Mouse (Mus musculus) limb, embryonic 12.5 days (tissue): ENCODE measurements around the gene Dcaf4. TPM values are rescaled to one million over a fixed set of nuclear protein-coding genes. Genes with fewer than 3 reads are reported as not detected.

Source experiments
- ATAC-seq: fragments of 200-750 bp; cut with Nextera tagmentation; 2 replicates; pipeline ENCODE4 v1.8.0; 2017; ENCODE audit warnings: low read depth, moderate TSS enrichment; ENCODE audit not compliant: insufficient number of reproducible peaks, insufficient read depth, low FRiP score, low TSS enrichment
- H3K27ac ChIP-seq: fragments of 300-500 bp; sonication (generic); 2 replicates; pipeline ENCODE4 v1.5.1; 2016; ENCODE audit warnings: mild to moderate bottlenecking, moderate library complexity
- H3K27me3 ChIP-seq: fragments of 300-500 bp; sonication (generic); 2 replicates; pipeline ENCODE4 v1.6.1; 2016; ENCODE audit warnings: mild to moderate bottlenecking, moderate library complexity
- H3K36me3 ChIP-seq: fragments of 300-500 bp; sonication (generic); 2 replicates; pipeline ENCODE4 v1.6.1; 2016; ENCODE audit warnings: mild to moderate bottlenecking, moderate library complexity
- H3K4me1 ChIP-seq: fragments of 300-500 bp; sonication (generic); replicated peaks from 2 replicates; pipeline ENCODE4 v1.6.1; 2016
- H3K4me2 ChIP-seq: fragments of 300-500 bp; sonication (generic); 2 replicates; pipeline ENCODE4 v1.6.1; 2016; ENCODE audit warnings: mild to moderate bottlenecking, moderate library complexity
- H3K4me3 ChIP-seq: fragments of 300-500 bp; sonication (generic); replicated peaks from 2 replicates; pipeline ENCODE4 v1.5.1; 2016; ENCODE audit warnings: mild to moderate bottlenecking
- H3K9ac ChIP-seq: fragments of 300-500 bp; sonication (generic); replicated peaks from 2 replicates; pipeline ENCODE4 v1.6.1; 2016; ENCODE audit warnings: mild to moderate bottlenecking, moderate library complexity
- H3K9me3 ChIP-seq: fragments of 300-500 bp; sonication (generic); 2 replicates; pipeline ENCODE4 v1.6.1; 2016; ENCODE audit warnings: mild to moderate bottlenecking, moderate library complexity
- WGBS: fragments of 180-500 bp; shearing (Covaris S2); methylation state at CpG from one replicate; pipeline ENCODE4 v1.1.7; 2016; 5-methylcytosine and 5-hydroxymethylcytosine counted together
- polyA plus RNA-seq: library from polyadenylated mRNA; unstranded; fragments of >200 nt; fragmentation: Nextera tagmentation; extraction: Ambion mirVana; gene quantifications from 2 replicates; pipeline ENCODE4 v1.2.1, GENCODE M21; 2016

Dcaf4 gene
- polyA plus RNA-seq, 1 experiment from 2014 or later: 33.7 TPM

- Histone ChIP-seq H3K4me3 (no peak overlapping the region), H3K4me1 (no peaks in the 10 kb centered on the region), H3K9ac (no peak overlapping the region), H3K36me3 (peaks cover 64% of the 10 kb centered on the region), H3K4me2 (no peak overlapping the region), H3K27me3 (no peaks in the 10 kb centered on the region), H3K27ac (no peak overlapping the region), H3K9me3 (no peaks in the 10 kb centered on the region)
- WGBS: 58% methylated on average over 3 of the region's 3 CpGs
- no peak for ATAC-seq
Measured at GRCm38 (mm10) chr12:83578896-83579569, 58.8 kb downstream of the Dcaf4 start.

GRCm38 (mm10) chr12:83580283-83580682 is 60.0 kb downstream of the Dcaf4 start:
- no peak overlapping the region for H3K9ac ChIP-seq
- H3K27me3 ChIP-seq: no peaks in the 10 kb centered on the region
- H3K4me3 ChIP-seq: no peak overlapping the region
- 97% methylated on average over 3 of the region's 3 CpGs for WGBS
- no peak overlapping the region for H3K4me2 ChIP-seq
- H3K27ac ChIP-seq: no peak overlapping the region
- H3K4me1 ChIP-seq: no peaks in the 10 kb centered on the region
- ATAC-seq: no peak
- H3K36me3 ChIP-seq: peaks cover 61% of the 10 kb centered on the region
- H3K9me3 ChIP-seq: no peaks in the 10 kb centered on the region

GRCm38 (mm10) chr12:83582106-83582505 is 61.8 kb downstream of the Dcaf4 start:
- WGBS: 85% methylated on average over 4 of the region's 4 CpGs
- Histone ChIP-seq H3K36me3 (peaks cover 57% of the 10 kb centered on the region), H3K9me3 (no peaks in the 10 kb centered on the region), H3K27me3 (no peaks in the 10 kb centered on the region), H3K4me1 (no peaks in the 10 kb centered on the region), H3K27ac (no peak overlapping the region), H3K4me2 (no peak overlapping the region), H3K9ac (no peak overlapping the region), H3K4me3 (no peak overlapping the region)
- ATAC-seq: no peak

- WGBS: 95% methylated on average over 4 of the region's 4 CpGs
- peaks cover 57% of the 10 kb centered on the region for H3K36me3 ChIP-seq
Measured at GRCm38 (mm10) chr12:83582747-83583146, 62.5 kb downstream of the Dcaf4 start.

GRCm38 (mm10) chr12:83586628-83587027 is 66.4 kb downstream of the Dcaf4 start:
- Histone ChIP-seq H3K27me3 (no peaks in the 10 kb centered on the region), H3K9ac (no peak overlapping the region), H3K27ac (no peak overlapping the region), H3K4me3 (no peak overlapping the region), H3K9me3 (peaks cover 5% of the 10 kb centered on the region), H3K4me2 (no peak overlapping the region), H3K36me3 (peaks cover 74% of the 10 kb centered on the region), H3K4me1 (no peaks in the 10 kb centered on the region)
- ATAC-seq: no peak
- WGBS: 94% methylated on average over 5 of the region's 5 CpGs

More at GRCm38 (mm10) chr12:83582747-83583146, 62.5 kb downstream of the Dcaf4 start:
- Histone ChIP-seq H3K4me2 (no peak overlapping the region), H3K27ac (no peak overlapping the region), H3K9me3 (no peaks in the 10 kb centered on the region), H3K27me3 (no peaks in the 10 kb centered on the region), H3K9ac (no peak overlapping the region), H3K4me1 (no peaks in the 10 kb centered on the region), H3K4me3 (no peak overlapping the region)
- no peak for ATAC-seq

Other genes with a start within 250 kb of the Dcaf4 start
- gene Dpf3, start 32.8 kb upstream of the Dcaf4 start, polyA plus RNA-seq: 4.4 and 5.4 TPM in 2 replicates
- gene Zfyve1, start 76.8 kb downstream of the Dcaf4 start, polyA plus RNA-seq: 24.1 and 26.0 TPM in 2 replicates
- 311 and 312 TPM in 2 replicates for gene Rbm25, start 110.8 kb downstream of the Dcaf4 start, polyA plus RNA-seq
- 56.5 and 60.2 TPM in 2 replicates for gene Psen1, start 167.7 kb downstream of the Dcaf4 start, polyA plus RNA-seq
- gene Papln, start 243.2 kb downstream of the Dcaf4 start, polyA plus RNA-seq: 0.32 and 0.36 TPM in 2 replicates